Mouse (Mus musculus) cerebellum, postnatal 25 days (tissue): ENCODE measurements around the gene Rnf39.

ENCODE experiments used
- DNase-seq, 2 experiments: peaks; one replicate each; pipeline ENCODE4 v3.0.0; 2021; ENCODE audit warnings: mixed read lengths in 2 of 2

Gene Rnf39

GRCm38 (mm10) chr17:36943691-36944090 is 973 bp downstream of the Rnf39 start:
- DNase-seq, result no peak

GRCm38 (mm10) chr17:36944121-36944775 is 1.5 kb downstream of the Rnf39 start:
- peak in 1 of 2 experiments; percentile 34 for DNase-seq

- DNase-seq, result peak; percentile 80 to 81
Measured at GRCm38 (mm10) chr17:36947051-36947819, 4.5 kb downstream of the Rnf39 start.

GRCm38 (mm10) chr17:36948286-36948685 is 5.6 kb downstream of the Rnf39 start:
- DNase-seq, result no peak

GRCm38 (mm10) chr17:36949265-36949664 is 6.5 kb downstream of the Rnf39 start:
- DNase-seq, result no peak

- peak; percentile 94 to 97 for DNase-seq
Measured at GRCm38 (mm10) chr17:36950981-36951947, 8.5 kb downstream of the Rnf39 start, which contains the start of gene Ppp1r11. TSS of gene Ppp1r11 (minus strand) at chr17:36951741.

GRCm38 (mm10) chr17:36952631-36953030 is 9.9 kb downstream of the Rnf39 start:
- no peak for DNase-seq

GRCm38 (mm10) chr17:36953062-36953461 is 10.3 kb downstream of the Rnf39 start:
- no peak for DNase-seq

GRCm38 (mm10) chr17:36957999-36958743 is 15.5 kb downstream of the Rnf39 start, which contains the start of the genes Znrd1 and Znrd1as:
TSS of gene Znrd1 (minus strand) at chr17:36958559.
TSS of gene Znrd1as (plus strand) at chr17:36958592.
- peak; percentile 92 to 95 for DNase-seq

GRCm38 (mm10) chr17:36958884-36959283 is 16.2 kb downstream of the Rnf39 start:
- DNase-seq, result no peak

- no peak for DNase-seq
Measured at GRCm38 (mm10) chr17:36961125-36961524, 18.4 kb downstream of the Rnf39 start.

- no peak for DNase-seq
Measured at GRCm38 (mm10) chr17:36966875-36967274, 24.2 kb downstream of the Rnf39 start.

GRCm38 (mm10) chr17:36970316-36970890 is 27.7 kb downstream of the Rnf39 start:
- DNase-seq, result no peak

GRCm38 (mm10) chr17:36971172-36971850 is 28.6 kb downstream of the Rnf39 start:
- no peak for DNase-seq

- no peak for DNase-seq
Measured at GRCm38 (mm10) chr17:36972791-36973190, 30.1 kb downstream of the Rnf39 start.

GRCm38 (mm10) chr17:36973271-36973787 is 30.6 kb downstream of the Rnf39 start:
- DNase-seq, result no peak

- no peak for DNase-seq
Measured at GRCm38 (mm10) chr17:36981221-36981813, 38.6 kb downstream of the Rnf39 start, which contains the start of gene 2410137M14Rik. TSS of gene 2410137M14Rik (minus strand) at chr17:36981237.

GRCm38 (mm10) chr17:36981845-36982244 is 39.1 kb downstream of the Rnf39 start:
- DNase-seq, result no peak

GRCm38 (mm10) chr17:36982253-36983155 is 39.8 kb downstream of the Rnf39 start:
- no peak for DNase-seq
